Mouse (Mus musculus) lung, adult 2 months (tissue): ENCODE measurements at regions not wholly inside any gene's neighbourhood (a gene's known extent, or its start where the extent isn't known, plus 50 kb on each side); places are given as distances from the start of the nearest gene placed in this dataset.

Source experiments
- CTCF ChIP-seq: fragments of 200-500 bp; IDR thresholded peaks from 2 replicates; pipeline ENCODE4 v1.5.1; 2011; ENCODE audit warnings: mild to moderate bottlenecking, low read length, control low read depth; ENCODE audit not compliant: insufficient read depth
- POLR2A ChIP-seq: fragments of 200-500 bp; IDR thresholded peaks from 2 replicates; pipeline ENCODE4 v1.6.1; 2011; ENCODE audit warnings: low read depth, mild to moderate bottlenecking, control low read depth, low read length, borderline replicate concordance; ENCODE audit errors: extremely low read depth

DNA sequence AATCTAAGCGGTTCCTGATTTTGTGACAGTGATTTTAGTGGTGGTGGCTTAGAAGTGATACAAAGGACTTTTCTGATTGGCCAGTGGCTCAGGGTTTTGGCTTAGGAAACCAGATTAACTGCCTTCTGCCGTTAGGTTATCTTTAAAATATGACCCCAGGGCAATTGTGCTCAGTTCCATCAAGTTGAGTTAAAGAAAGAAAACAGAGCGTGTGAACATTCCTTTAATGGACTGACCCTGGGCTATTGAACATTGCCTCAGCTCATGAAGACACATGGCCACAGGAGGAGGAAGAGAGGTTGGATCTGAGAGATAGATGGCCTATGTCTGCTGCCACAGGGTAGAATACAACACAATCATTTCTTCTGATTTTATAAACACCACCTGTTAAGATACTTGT is 191.0 kb upstream of the Zc3h12c start:
- no peak for TF ChIP-seq CTCF
- no peak for TF ChIP-seq POLR2A
